Mouse (Mus musculus) urinary bladder, adult 2 months (tissue): ENCODE results near the gene Rft1. TPM values are rescaled to one million over a fixed set of nuclear protein-coding genes. Genes with fewer than 3 reads are reported as not detected.
A peak's percentile ranks its signal among the peaks of the same experiment; 100 is the strongest.

Experiments used
- DNase-seq: peaks from one replicate; pipeline ENCODE4 v3.0.0; 2022; ENCODE audit warnings: low spot score
- polyA plus RNA-seq: library from polyadenylated mRNA; depleted of rRNA; stranded (reverse); fragments of >200 nt; gene quantifications from 2 replicates; pipeline ENCODE4 v1.2.3, GENCODE M21; 2012

Gene Rft1
- polyA plus RNA-seq, 1 experiment, result 17.6 TPM

DNA sequence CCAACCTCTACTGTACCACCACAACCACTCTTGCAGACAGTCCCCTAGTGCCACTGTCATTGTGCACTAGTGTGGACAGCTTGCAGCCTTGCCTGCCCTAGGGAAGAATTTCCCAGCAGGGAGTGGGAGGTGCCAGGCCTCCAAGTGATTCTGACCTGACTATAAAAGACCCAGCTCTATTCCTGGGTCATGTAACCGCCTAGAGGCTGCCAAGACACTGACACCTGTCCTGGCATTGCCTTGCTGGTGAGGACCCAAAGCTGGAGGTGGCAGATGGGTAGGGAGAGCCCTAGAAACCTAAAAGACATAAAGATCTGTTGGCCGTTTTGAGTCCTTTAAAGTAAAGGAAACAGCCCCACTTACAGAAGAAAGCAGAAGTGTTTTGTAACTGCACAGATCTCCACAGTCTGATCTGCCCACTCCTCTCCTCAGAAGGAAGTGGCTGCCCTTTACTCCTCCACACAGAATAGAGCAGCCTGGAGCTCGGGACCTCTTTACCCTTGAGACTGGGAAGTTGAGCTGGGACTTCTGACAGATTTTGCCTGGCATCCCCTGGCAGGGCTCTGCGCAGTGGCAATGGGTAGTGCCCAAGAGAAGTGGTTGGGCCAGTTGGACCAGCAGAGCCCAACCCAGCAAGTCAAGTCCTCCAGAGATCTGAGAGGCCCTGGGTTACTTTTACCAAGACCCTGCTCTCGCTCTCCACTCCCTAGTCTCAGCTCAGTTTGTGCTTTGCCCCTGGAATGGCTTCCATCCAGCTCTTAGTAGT, 23.2 kb upstream of the Rft1 start:
- DNase-seq, result no peak

DNA sequence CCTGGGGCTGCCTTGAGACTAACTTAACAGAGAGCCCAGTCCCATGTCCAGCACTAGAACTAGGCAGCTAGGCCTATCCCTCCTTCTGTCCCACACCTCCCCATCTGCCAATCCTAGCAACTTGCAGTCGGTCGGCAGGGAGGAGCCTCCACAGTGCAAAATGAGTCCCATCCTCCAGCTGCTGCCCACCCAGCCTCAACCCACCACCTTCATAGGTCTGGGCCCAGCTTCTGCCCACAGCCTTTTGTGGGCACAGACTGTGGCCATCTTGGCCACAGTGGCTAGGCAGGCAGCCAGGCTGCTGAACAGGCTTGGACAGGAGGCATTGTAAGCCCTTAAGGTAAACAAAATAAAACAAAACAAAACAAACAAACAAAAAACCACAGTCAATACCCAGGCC, 22.3 kb upstream of the Rft1 start:
- DNase-seq, result no peak

DNA sequence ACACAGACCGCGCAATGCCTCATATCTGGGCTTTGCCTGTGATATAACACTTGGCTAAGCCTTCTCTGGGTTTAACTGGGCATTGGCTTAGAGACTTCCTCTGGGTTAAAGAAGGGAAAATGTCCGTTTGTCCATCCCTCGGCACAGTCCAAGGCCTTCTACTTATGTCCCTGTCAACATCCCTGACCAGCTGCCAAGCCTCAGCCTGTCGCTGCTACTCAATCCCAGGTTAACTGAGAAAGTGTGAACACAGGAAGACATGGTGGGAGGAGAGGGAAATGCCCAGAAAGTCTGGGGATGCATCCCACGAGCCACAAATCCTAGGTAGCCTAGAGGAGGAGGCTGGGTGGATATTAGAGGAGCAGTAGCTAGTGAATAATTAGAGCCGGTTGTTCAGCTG, 20.5 kb upstream of the Rft1 start:
- DNase-seq, result no peak

DNA sequence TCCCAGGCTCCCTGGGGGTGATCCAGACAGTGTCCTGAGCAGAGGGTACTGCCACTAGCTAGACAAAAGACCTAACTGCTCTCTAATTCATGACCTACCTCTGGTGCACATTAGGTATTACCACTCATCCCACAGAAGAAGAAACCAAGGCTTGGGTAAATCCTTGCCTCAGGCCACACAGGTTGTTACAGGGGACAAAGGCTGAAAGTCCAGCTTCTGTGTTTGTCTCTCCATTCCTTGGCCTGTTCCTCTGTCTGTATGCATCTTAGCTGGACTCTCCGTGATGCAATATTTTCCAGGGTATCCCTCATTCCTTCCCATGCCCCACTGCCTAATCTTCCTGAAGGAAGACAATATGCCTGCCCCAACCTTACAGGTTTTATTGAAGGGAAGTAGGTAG, 19.7 kb upstream of the Rft1 start:
- no peak for DNase-seq

DNA sequence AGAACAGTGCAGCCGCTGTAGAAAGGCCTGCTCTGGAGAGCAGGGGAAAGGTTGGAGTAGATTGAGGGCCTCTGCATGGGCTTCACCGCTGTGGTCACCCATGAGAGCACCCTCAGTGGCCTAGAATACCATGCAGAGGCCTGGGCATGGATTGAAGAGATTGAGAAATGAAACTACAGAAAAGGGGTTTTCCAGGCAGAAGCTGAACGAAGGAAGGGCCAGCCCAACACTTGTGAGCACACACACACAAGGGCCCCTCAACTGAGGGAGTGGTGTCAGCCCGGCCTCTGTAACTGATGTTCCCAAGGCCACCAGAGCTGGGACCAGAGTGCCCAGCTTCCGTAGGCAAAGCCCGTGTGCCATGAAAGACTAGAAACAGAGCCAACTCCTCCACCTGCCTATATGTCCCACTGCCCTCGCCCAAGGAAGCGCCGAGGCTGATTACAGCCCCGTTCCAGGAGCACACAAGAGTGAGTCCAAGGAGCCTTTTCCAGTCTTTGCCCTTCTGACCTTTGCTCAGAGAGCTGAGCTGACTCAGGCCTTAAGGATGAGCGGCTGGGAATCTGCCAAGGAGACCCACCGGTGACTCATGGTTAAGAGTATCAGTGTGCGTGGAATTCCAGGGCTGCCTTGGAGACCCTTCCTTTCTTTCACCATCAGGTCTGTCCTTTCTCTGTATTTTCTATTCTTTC, 18.8 kb upstream of the Rft1 start:
- DNase-seq, result no peak

DNA sequence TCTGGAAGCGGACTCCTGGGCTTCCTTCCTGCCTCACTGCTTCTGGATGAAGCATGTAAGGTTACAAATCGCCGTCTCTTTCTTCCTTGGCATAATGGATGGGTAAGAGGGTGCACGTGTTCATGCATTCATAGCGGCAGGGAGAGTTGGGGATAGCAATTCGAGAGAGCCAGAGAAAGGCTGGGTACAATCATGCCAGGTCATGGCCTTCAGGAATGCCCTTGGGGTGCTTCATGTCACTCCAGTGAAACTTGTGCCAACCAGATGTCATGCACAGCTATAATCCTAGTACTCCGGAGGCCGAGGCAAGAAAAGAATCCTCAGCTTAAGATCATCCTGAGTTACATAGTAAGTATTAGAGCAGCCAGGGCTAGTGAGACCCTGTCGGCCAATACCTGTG, 17.7 kb upstream of the Rft1 start:
- DNase-seq, result no peak

DNA sequence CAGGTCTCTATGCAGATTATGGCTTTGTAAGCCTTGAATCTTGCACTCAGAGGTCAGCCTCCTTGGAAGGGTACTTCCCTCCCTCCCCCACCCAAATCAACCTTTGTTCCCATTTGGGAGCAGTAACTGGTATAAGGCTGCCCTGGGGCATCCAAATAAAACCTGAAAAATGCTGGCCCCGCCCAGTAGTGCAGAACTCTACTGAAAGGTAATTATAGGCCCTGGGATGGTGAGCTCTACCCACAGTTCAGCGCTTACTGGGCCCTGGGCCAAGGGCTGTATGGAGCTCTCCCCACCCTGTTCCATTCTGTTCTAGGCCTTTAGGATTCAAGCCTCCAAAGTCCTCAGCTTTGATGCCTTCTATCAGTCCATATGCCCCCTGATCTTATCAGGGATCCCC, 17.1 kb upstream of the Rft1 start:
- DNase-seq, result no peak

DNA sequence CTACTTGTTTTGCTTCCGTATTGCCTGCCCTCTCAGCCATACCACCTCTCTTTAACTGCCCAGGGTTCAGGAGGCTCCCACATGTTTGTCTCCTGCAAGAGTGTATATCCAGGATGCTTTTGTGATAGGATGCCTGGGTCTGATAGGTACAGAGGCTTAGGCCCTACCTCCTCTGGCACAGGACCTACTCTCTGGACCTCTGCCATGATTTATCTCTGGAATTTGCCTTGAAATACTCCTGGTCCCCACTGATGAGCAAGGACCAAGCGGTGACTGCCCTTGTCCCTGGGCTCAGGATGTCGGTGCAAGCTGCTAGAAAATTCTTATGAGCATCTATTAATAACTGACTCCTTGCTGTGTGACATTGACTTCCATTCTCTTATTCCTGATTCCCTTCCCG, 16.2 kb upstream of the Rft1 start:
- no peak for DNase-seq

DNA sequence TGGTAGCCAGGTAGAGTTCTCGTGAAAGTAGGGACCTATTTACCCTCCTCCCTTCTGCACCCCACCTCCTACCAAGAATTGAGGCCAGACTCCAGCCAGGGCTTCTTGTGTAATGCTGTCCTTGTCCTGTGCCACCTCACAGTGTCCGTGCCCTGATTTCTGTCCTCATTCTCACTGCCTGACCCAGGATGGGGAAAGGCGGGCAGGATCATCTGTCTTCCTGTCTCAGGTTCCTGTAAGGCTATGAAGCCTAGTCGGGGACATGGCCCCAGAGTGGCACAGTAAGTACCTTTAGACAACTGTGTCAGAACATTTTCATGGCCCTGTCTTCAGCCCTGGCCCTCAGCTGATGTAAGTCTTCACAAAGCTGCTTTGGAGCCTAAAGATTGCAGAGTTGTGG, 15.5 kb upstream of the Rft1 start:
- DNase-seq, result no peak

DNA sequence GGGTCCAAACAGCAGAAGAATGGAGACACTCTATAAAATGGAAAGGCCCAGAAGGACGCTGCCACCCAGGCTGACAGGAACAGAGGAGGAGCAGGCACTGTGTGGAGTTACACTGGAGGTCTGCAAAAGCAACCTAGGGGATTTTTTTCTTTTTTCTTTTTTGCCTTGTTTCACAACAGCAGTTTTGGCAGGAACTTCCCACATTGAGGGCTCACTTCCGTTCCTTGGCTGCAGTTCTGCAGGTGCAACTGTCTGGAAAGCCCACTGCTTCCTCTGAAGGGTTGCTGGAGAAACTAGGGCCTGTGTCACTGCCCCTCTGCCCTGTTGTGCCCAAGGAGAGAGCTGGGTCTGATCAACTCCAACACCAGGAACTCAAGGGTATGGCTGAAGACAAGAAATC, 12.4 kb upstream of the Rft1 start:
- DNase-seq, result no peak

DNA sequence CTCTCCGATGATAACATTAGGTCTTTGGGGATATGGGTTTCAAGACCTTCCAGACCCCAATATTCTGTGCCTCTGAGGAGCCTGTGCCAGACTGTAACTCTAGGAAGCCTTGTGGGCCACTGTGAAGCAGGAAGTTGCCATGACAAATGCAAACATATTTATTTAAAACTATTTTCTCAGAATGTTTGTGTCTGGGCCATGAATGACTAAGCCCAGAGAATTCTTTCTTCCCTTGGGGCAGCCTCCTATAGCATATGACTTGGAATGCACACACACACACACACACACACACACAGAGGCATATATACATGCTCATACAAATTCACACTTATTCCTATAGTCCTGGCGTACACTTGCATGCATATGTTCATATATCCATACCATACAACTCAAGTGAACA, 10.1 kb upstream of the Rft1 start:
- DNase-seq, result no peak

DNA sequence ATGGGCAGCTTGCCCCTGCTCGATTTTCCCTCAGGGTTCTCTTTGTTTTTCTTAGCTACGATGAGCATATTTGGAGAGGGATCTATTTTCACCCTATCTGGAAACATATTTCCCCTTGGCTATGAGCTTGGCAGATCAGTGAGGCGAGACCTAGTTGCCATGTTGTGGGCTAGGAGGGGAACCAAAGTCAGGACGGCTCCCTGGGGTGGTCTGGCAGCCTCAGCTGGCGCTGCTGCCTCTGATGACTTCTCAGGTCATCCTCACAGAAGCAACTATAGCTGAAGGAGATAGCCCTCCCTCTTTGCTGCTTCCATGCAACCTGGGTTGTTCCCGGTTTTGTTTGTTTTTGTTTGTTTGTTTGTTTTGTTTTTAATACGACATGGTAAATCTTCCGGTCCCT, 9.1 kb upstream of the Rft1 start:
- DNase-seq, result no peak

DNA sequence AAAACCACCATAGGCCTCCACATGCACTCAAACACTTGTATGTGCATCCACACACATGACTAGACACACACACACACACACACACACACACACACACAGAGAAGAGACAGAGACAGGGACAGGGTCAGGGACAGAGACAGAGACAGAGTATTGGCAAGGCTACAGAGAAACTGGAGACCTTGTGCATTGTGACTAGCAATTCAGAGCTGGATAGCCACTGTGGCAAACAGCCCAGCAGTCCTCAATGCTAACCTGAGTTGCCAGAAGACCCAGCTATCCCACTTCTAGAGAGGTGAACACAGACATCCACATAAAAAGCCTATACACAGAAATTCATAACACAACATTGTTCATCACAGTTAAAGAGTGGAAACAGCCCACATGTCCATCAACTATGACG, 7.7 kb upstream of the Rft1 start:
- DNase-seq, result no peak

DNA sequence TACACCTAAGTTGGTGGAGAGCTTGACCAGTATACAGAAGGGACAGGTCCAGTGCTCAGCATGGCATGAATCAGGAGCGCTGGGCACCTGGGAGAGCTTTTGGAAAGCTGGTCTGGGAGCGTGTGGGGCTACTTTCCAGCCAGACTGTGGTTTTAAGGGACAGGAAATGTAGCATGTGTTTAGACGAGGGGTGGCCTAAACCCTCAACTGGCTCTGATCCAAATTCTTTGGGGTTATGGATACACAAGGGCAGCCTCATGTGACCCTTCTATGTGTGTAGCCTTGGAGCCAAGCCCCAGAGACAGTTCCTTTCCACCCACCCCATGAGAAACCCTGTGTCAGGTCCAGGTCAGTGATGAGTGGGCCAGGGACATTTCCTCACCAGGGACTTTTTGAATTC, 5.7 kb upstream of the Rft1 start:
- DNase-seq, result no peak

DNA sequence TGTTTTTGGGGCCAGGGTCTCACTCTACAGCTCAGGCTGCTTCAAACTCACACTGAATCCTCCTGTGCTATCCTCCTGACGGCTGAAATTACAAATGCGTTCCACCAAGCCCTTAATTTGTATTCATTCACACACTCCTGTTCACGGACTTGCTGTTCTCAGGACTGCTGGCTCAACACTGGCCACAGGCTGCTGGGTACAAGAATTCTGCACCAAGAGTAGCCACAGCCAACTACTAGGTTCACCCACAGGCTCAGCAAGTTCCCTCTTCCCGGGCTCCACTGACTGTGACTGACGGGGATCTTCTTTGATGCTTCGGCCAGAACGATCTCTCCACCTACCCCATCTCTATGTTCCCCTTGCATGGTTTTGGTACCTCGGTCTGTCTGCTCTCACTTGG, 4.4 kb upstream of the Rft1 start:
- no peak for DNase-seq

DNA sequence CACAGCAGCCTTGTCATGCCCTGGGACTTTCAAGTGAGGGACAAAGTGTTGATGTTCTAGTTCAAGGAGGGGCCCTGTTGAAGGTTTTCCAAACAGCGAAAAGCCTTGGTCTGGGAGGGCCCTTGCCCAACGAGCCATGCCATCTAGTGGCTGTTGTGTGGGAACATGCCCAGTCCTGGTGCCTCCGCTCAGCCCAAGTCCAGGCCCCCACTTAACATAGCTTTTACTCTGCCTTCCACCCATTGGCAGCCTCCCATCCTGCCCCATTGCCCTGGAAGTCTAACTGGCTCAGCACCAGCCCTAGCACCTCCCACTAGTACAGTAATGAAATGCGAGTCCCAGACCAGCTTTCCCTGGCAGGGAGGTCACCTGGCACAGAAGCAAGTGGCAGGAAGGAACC, 3.2 kb upstream of the Rft1 start:
- peak; percentile 36 for DNase-seq

DNA sequence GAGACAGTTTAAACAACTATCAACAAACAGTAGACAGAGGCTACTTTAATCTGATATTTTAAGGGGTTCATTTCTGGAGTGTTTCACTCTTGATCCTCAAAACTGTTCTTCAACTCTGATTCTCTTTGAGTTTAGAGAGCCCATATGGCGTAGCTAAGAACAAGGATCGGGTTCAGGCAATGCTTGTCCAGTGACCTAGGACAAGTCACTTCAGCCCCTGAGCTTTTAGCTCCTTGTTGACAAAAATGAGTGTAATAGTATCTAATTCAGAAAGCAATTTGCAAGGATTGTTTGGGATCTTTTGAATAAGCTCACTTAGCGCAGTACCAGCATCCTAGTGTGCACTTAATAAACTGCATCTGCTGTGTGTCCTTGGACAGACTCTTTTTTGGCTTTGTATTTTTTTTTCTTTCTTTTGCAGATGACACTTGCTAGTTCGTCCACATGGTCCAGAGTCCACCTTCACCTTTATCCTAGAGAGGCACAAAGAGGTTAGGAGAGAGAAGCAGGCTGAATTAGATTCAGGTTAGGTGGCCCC, 600 bp downstream of the Rft1 start:
- DNase-seq, result no peak

DNA sequence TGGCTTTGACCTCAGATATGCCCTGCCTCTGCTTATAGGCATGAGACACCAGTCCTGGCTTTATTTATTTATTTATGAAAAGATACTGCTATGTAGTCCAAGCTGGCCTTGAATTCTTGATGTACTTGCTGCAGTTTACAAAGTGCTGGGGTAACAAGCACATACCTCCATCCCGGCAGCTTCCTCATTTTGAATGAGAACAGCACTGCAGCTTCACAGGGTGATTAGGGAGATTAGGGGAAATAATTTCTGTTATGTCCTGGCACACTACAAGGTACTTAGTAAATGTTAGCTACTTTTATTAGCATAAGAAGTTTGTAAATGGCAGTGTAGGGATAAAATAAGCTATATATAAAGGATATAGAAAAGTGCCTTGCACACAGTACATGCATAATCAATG, 1.4 kb downstream of the Rft1 start:
- DNase-seq, result no peak

DNA sequence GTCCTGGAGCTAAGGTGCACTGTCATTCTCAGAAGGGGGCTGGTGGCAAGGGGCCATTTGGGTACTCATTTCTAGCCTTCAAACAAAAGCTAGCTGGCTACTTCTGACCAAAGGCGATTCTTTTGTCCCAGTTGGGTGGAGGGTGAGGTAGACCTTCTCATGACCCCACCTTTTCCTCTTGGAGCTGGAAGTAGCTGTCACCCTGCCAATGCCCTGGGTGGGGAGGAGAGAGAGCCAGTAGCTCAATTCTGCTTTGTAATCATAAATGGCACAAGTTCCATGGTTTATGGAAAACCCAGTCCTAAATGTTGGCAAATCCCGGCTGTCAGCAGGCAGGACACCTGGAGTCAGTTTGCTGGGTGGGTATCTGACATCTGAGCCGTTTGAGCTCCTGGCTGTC, 11.9 kb downstream of the Rft1 start:
- DNase-seq, result no peak

DNA sequence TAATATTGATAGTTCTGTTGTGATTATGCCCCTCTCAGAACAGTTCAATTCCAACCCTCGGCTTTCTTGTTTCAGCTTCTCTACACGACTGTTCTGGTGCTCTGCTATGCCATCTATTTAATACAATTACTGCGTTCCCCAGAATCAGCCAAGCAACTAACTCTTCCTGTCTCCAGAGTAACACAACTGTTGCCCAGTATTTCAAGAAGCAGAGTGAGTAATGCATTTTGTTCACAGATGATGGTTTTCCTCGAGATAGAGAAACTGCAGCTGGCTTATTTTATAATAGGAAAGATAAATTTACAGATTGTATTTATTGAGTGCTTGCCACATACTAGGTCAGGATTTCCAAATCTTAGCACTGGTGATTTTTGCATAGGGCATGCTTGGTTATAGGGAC, 12.4 kb downstream of the Rft1 start:
- DNase-seq, result no peak

DNA sequence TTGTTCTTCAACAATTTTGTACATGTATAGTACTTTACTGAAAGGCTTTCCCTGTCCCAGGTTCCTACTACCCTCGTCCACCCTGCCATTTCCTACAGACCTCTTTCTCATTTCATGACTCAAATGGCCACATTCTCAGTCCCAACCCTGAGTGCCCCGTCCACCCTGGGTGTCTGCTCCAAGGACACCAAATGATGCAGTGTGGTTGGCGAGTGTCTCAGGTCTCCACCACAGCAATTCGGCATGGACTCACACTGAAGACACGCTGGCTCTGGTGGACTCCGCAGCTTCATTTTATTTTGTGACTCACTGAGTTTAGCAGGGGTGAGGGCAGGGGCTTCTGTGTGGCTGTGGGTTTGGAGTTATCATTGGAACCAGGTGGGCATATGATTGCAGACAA, 16.0 kb downstream of the Rft1 start:
- DNase-seq, result no peak

DNA sequence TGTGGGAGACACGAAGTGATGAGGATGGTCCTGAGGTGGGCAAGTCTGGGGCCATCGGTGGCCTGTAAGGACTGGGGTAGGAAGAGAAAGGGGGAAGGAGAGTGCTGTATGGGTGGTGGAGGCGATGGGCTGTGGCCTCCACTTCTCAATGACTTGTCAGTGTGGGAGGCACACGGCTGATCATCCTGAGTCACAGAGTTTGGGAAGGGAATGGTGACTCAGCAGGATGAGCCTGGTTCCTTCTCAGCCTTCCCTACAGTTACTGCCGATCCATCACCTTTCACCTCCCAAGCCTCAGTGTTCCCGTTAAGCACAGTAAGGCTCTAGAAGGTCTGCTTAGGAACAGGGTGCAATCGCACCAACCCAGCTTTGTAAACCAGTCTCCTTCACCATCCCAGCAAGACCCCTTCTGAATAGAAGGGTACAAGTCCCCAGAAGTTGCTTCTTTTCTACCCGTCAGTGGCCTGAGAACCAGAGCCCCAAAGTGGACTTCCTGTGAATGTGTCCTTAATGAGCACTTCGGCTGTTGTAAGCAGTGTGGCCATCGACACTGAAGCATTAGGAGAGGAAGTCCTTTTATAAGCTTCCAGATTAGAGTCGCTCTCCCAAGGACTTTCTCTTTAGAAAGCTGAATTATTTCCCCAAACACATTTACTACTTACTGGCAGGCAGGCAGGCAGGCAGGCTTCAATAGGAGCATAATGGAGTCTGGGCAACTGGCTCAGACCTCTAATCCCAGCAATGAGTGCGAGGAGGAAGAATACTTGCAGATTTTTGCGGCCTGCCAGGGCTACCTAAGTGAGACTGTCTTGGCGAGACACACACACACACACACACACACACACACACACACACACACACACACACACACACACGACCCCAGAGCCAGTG, 17.2 kb downstream of the Rft1 start:
- no peak for DNase-seq

DNA sequence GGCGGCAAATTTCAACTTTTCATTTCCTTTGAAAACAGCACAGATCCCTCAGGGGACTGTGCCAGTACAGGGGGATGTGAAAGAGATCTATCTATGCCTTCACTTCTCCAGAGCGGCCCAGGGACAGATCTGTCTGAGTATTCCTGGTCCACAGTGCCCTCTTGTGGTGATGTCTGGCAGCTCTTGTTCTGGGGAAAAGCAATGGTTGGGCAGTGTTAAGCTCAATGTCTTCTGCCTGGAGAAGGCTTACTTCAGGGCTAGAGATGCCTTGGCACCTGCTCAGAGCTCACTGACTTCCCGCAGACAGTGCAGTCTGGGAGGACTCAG, 17.8 kb downstream of the Rft1 start:
- DNase-seq, result peak; percentile 71
